Mouse (Mus musculus): ENCODE results near the gene Sdhaf1. TPM values are rescaled to one million over a fixed set of nuclear protein-coding genes. Genes with fewer than 3 reads are reported as not detected.

Sdhaf1 gene
- polyA plus RNA-seq, 1 experiment from 2014 or later = 14.4 TPM

GRCm38 (mm10) chr7:30332622-30333259 is 9.0 kb upstream of the Sdhaf1 start:
- Histone ChIP-seq H3K4me2 (replicated peaks; ENCODE audit: low read depth, low read length) (no peak overlapping the region), H3K9me3 (ENCODE audit: control insufficient read depth, low read depth, low read length) (no peaks in the 10 kb centered on the region), H3K27ac (ENCODE audit: low read length) (no peak overlapping the region), H3K9ac (replicated peaks; ENCODE audit: low read depth, low read length) (no peak overlapping the region), H3K4me1 (ENCODE audit: control insufficient read depth, insufficient read depth, low read length) (peaks cover 10% of the 10 kb centered on the region), H3K4me3 (ENCODE audit: low read depth, low read length) (no peak overlapping the region), H3K27me3 (ENCODE audit: control insufficient read depth, insufficient read depth, low read length) (peaks cover 2% of the 10 kb centered on the region; the same call in 1 of the 2 replicates), H3K36me3 (ENCODE audit: control insufficient read depth, insufficient read depth, low read length) (no peaks in the 10 kb centered on the region)
- WGBS = 65% methylated on average over 18 of the region's 18 CpGs
- ATAC-seq (ENCODE audit: insufficient number of reproducible peaks, insufficient read depth, low FRiP score, low read depth) = no peak

- Histone ChIP-seq H3K36me3 (ENCODE audit: control insufficient read depth, insufficient read depth, low read length) (no peaks in the 10 kb centered on the region), H3K27ac (ENCODE audit: low read length) (no peak overlapping the region), H3K4me2 (replicated peaks; ENCODE audit: low read depth, low read length) (no peak overlapping the region), H3K9ac (replicated peaks; ENCODE audit: low read depth, low read length) (no peak overlapping the region), H3K9me3 (ENCODE audit: control insufficient read depth, low read depth, low read length) (no peaks in the 10 kb centered on the region), H3K4me3 (ENCODE audit: low read depth, low read length) (no peak overlapping the region), H3K4me1 (ENCODE audit: control insufficient read depth, insufficient read depth, low read length) (peaks cover 10% of the 10 kb centered on the region), H3K27me3 (ENCODE audit: control insufficient read depth, insufficient read depth, low read length) (peaks cover 2% of the 10 kb centered on the region; the same call in 1 of the 2 replicates)
- ATAC-seq (ENCODE audit: insufficient number of reproducible peaks, insufficient read depth, low FRiP score, low read depth) = peak; percentile 70; the same call in 1 of the 2 replicates
- WGBS = 10% methylated on average over 13 of the region's 13 CpGs
These were observed 8.2 kb upstream of the Sdhaf1 start for GRCm38 (mm10) chr7:30331887-30332286.

GRCm38 (mm10) chr7:30328379-30328778 is 4.7 kb upstream of the Sdhaf1 start:
- Histone ChIP-seq H3K4me3 (ENCODE audit: low read depth, low read length) (no peak overlapping the region), H3K4me1 (ENCODE audit: control insufficient read depth, insufficient read depth, low read length) (peaks cover 2% of the 10 kb centered on the region), H3K36me3 (ENCODE audit: control insufficient read depth, insufficient read depth, low read length) (no peaks in the 10 kb centered on the region), H3K27me3 (ENCODE audit: control insufficient read depth, insufficient read depth, low read length) (no peaks in the 10 kb centered on the region), H3K9ac (replicated peaks; ENCODE audit: low read depth, low read length) (no peak overlapping the region), H3K4me2 (replicated peaks; ENCODE audit: low read depth, low read length) (no peak overlapping the region), H3K9me3 (ENCODE audit: control insufficient read depth, low read depth, low read length) (no peaks in the 10 kb centered on the region), H3K27ac (ENCODE audit: low read length) (no peak overlapping the region)
- ATAC-seq (ENCODE audit: insufficient number of reproducible peaks, insufficient read depth, low FRiP score, low read depth) = no peak
- WGBS = 52% methylated on average over 10 of the region's 10 CpGs

- H3K9ac ChIP-seq (replicated peaks; ENCODE audit: low read depth, low read length) = no peak overlapping the region
- H3K27ac ChIP-seq (ENCODE audit: low read length) = no peak overlapping the region
- WGBS = 57% methylated on average over 15 of the region's 15 CpGs
- no peaks in the 10 kb centered on the region for H3K9me3 ChIP-seq (ENCODE audit: control insufficient read depth, low read depth, low read length)
- no peak overlapping the region for H3K4me2 ChIP-seq (replicated peaks; ENCODE audit: low read depth, low read length)
- H3K36me3 ChIP-seq (ENCODE audit: control insufficient read depth, insufficient read depth, low read length) = no peaks in the 10 kb centered on the region
- H3K4me1 ChIP-seq (ENCODE audit: control insufficient read depth, insufficient read depth, low read length) = 0 out of 2 replicates have a peak, but pooled peaks cover 4% of the 10 kb centered on the region
- no peak overlapping the region for H3K4me3 ChIP-seq (ENCODE audit: low read depth, low read length)
- ATAC-seq (ENCODE audit: insufficient number of reproducible peaks, insufficient read depth, low FRiP score, low read depth) = no peak
- no peaks in the 10 kb centered on the region for H3K27me3 ChIP-seq (ENCODE audit: control insufficient read depth, insufficient read depth, low read length)
These were observed 3.4 kb upstream of the Sdhaf1 start for GRCm38 (mm10) chr7:30327140-30327539.

- Histone ChIP-seq H3K9me3 (ENCODE audit: control insufficient read depth, low read depth, low read length) (no peaks in the 10 kb centered on the region), H3K27ac (ENCODE audit: low read length) (no peak overlapping the region), H3K4me1 (ENCODE audit: control insufficient read depth, insufficient read depth, low read length) (peaks cover 5% of the 10 kb centered on the region; the same call in 1 of the 2 replicates), H3K36me3 (ENCODE audit: control insufficient read depth, insufficient read depth, low read length) (no peaks in the 10 kb centered on the region), H3K9ac (replicated peaks; ENCODE audit: low read depth, low read length) (no peak overlapping the region), H3K4me3 (ENCODE audit: low read depth, low read length) (no peak overlapping the region), H3K4me2 (replicated peaks; ENCODE audit: low read depth, low read length) (no peak overlapping the region), H3K27me3 (ENCODE audit: control insufficient read depth, insufficient read depth, low read length) (no peaks in the 10 kb centered on the region)
- no peak for ATAC-seq (ENCODE audit: insufficient number of reproducible peaks, insufficient read depth, low FRiP score, low read depth)
These were observed 2.7 kb upstream of the Sdhaf1 start for GRCm38 (mm10) chr7:30326427-30326826.

- no peak for ATAC-seq (ENCODE audit: insufficient number of reproducible peaks, insufficient read depth, low FRiP score, low read depth)
- no peak overlapping the region for H3K27ac ChIP-seq (ENCODE audit: low read length)
- no peaks in the 10 kb centered on the region for H3K27me3 ChIP-seq (ENCODE audit: control insufficient read depth, insufficient read depth, low read length)
- H3K4me1 ChIP-seq (ENCODE audit: control insufficient read depth, insufficient read depth, low read length) = peaks cover 10% of the 10 kb centered on the region; the same call in 1 of the 2 replicates
- H3K36me3 ChIP-seq (ENCODE audit: control insufficient read depth, insufficient read depth, low read length) = no peaks in the 10 kb centered on the region
- no peaks in the 10 kb centered on the region for H3K9me3 ChIP-seq (ENCODE audit: control insufficient read depth, low read depth, low read length)
- H3K4me3 ChIP-seq (ENCODE audit: low read depth, low read length) = no peak overlapping the region
- WGBS = 44% methylated on average over 2 of the region's 2 CpGs
- H3K9ac ChIP-seq (replicated peaks; ENCODE audit: low read depth, low read length) = no peak overlapping the region
- no peak overlapping the region for H3K4me2 ChIP-seq (replicated peaks; ENCODE audit: low read depth, low read length)
These were observed 1.7 kb upstream of the Sdhaf1 start for GRCm38 (mm10) chr7:30325364-30325763.

GRCm38 (mm10) chr7:30324300-30324944 is 727 bp upstream of the Sdhaf1 start:
- H3K4me3 ChIP-seq (ENCODE audit: low read depth, low read length) = no peak overlapping the region
- no peaks in the 10 kb centered on the region for H3K9me3 ChIP-seq (ENCODE audit: control insufficient read depth, low read depth, low read length)
- no peak for ATAC-seq (ENCODE audit: insufficient number of reproducible peaks, insufficient read depth, low FRiP score, low read depth)
- no peaks in the 10 kb centered on the region for H3K27me3 ChIP-seq (ENCODE audit: control insufficient read depth, insufficient read depth, low read length)
- no peak overlapping the region for H3K9ac ChIP-seq (replicated peaks; ENCODE audit: low read depth, low read length)
- H3K4me1 ChIP-seq (ENCODE audit: control insufficient read depth, insufficient read depth, low read length) = peaks cover 10% of the 10 kb centered on the region; the same call in 1 of the 2 replicates
- 77% methylated on average over 5 of the region's 5 CpGs for WGBS
- H3K27ac ChIP-seq (ENCODE audit: low read length) = no peak overlapping the region
- no peak overlapping the region for H3K4me2 ChIP-seq (replicated peaks; ENCODE audit: low read depth, low read length)
- no peaks in the 10 kb centered on the region; the same call in 1 of the 2 replicates for H3K36me3 ChIP-seq (ENCODE audit: control insufficient read depth, insufficient read depth, low read length)

GRCm38 (mm10) chr7:30322865-30323264 is 830 bp downstream of the Sdhaf1 start:
- Histone ChIP-seq H3K4me2 (replicated peaks; ENCODE audit: low read depth, low read length) (peak overlapping the region; percentile 66), H3K4me3 (ENCODE audit: low read depth, low read length) (peak overlapping the region; percentile 79), H3K27ac (ENCODE audit: low read length) (peak overlapping the region; percentile 89), H3K9ac (replicated peaks; ENCODE audit: low read depth, low read length) (peak overlapping the region; percentile 45), H3K4me1 (ENCODE audit: control insufficient read depth, insufficient read depth, low read length) (peaks cover 10% of the 10 kb centered on the region; the same call in 1 of the 2 replicates), H3K36me3 (ENCODE audit: control insufficient read depth, insufficient read depth, low read length) (no peaks in the 10 kb centered on the region; the same call in 1 of the 2 replicates), H3K27me3 (ENCODE audit: control insufficient read depth, insufficient read depth, low read length) (no peaks in the 10 kb centered on the region), H3K9me3 (ENCODE audit: control insufficient read depth, low read depth, low read length) (no peaks in the 10 kb centered on the region)
- no peak for ATAC-seq (ENCODE audit: insufficient number of reproducible peaks, insufficient read depth, low FRiP score, low read depth)
- WGBS = 34% methylated on average over 6 of the region's 6 CpGs

Data from stomach, embryonic 14.5 days (tissue).